Mouse (Mus musculus) thymus, postnatal 25 days (tissue): Measurements from ENCODE around the gene Blcap.
"Not testable (repeated sequence)": the region's sequence is repeated elsewhere in the genome, so short reads cannot be mapped to it uniquely, and the experiment has no call there.

Experiments used
- DNase-seq: peaks from one replicate; pipeline ENCODE4 v3.0.0; 2022

Blcap gene

DNA sequence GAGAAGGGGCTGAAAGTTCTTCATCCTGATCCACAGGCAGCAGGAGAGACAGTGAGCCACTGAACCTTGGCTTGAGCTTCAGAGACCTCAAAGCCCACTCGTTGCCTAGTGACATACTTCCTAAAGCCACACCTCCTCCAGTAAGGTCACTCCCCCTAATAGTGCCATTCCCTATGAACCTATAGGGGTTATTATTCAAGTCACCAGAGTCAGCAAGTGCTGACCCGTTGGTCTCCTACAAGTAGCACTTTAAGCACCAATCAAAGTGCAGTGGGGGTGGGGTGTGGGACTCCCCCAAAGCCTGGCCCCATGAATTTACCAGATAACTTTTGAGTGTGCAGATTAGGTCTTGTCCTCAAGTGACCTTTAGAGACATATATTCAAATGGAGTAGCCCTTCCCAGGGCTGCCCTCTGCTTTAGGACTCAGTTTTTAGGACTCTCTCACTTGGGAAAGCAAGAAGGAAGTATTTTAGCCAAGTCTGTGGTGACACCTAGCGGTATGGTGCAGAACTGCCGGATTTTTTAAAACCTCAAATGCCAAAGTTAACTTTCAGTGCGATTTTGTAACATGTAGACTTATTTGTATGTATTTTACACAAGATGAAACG, at the start of gene Blcap:
Blcap (minus strand) TSS at position 51 of the 609 bp plus-strand sequence.
- peak; percentile 49 for DNase-seq

DNA sequence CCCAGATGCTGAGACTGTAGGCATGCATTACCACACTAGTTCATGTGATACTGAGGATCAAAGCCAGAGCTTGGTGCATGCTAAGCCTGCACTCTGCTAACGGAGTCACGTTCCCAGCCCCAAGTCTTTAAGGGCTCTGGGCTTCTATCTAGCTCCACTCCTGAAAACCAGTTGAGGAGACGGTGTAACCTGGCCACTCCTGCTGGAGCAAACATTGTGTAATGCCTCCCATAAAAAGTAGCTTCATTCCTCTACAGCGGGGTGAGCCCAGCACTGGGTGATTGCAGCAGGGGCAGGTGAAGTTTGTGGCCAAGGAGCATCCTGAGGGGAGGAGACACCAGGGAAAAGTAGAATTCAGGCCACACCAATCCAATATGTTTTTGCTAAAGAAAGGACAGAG, 47.3 kb upstream of the Blcap start:
- DNase-seq: no peak

DNA sequence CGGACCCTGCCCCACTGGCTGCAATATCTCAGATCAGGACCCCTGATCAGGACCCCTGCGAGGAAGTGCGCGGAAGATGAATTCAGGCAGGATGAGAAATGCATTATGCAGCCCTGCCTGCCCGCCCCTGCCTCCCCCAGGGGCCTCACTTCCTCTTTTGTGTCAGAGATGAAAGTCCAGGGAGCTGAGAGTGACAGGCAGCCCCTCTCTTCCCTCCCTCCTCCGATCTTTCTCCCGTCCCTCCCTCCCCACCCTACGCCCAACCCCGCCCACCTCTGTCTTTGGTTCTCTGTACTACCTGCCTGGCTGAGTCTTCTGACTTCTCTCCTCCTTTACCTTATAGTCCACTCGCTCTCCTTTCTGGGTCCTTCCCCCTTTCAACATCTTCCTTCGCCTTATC, 42.9 kb upstream of the Blcap start:
- DNase-seq: peak; percentile 52

DNA sequence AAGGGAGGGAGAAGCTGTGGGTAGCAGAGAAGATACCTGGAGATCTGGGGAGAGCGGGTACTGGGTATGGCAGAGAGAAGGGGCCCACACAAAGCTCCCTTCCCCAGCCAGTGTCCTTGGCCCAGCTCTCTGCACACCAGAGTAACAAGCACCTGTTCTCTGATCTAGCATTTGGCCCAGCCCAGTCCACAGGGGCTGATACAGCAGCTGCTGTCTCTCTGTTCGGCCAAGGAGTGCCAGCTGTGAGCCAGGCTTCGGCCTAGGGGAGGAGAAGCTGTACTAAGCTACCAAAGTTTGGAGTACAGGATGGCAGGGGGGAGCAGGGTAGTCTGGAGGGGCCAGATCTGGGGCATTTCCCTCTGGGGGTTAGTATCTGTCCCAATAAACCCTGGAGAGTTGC, 40.7 kb upstream of the Blcap start:
- no peak for DNase-seq

DNA sequence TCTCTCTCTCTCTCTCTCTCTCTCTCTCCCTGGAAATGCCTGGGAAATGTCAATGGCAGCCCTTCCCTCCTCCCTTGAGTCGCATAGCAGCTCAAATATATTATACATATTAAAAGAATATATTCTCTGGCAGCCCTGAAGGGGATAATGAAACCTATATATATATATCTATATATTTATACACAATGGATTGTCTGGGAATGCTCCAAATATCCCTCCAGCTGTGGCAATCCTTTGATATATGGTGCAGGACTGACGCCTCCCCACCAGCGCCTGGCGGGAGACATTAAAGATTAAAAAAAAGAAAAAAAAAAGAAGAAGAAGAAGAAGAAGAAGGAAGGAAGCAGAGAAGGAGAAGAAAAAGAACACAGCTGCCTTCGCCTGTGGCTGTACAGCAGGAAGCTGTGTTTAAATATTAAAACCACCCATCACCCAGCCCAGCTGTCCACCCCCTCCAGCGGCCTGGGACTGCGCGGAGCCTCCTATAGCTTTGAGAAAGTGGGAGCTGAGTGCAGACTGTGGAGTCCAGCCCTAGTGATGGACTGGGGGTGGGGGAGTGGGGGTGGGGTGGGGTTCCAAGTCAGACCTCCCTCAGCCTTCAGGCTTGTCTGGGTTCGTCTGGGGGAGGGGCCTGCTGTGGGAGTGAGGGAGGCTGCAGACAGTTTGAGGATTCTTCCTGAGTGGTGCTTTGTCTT, 36.6 kb upstream of the Blcap start:
- no peak for DNase-seq

DNA sequence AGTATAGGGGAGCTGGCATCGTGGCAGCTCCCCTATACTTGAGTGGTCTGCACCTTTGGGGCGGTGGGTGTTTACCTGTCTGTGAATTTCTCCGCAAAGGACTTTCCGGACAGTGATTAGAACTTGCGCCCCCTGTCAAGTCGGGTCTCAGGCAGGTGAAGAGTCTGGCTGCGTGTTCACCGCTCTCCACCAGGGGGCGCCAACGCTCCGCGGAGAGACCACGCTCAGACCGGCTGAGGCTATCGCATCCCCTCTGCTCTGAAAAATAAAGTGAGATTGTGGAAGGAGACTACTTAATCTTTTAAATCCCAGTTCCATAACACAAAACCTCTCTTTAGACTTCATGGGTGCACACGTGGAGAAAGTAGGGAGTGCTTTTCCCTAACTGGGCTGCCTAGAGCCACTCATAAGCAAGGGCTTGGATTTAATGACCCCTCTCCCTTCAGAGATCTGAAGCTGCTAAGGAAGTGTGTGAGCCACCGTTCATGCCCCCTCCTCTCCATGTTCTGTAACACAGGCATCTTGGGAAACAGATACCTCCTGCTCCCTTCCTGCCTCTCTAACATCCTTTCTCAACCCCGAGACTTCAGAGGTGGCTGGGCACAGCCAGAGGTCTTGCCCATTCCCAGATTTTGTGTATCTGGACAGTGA, 34.1 kb upstream of the Blcap start:
- DNase-seq: peak; percentile 83

DNA sequence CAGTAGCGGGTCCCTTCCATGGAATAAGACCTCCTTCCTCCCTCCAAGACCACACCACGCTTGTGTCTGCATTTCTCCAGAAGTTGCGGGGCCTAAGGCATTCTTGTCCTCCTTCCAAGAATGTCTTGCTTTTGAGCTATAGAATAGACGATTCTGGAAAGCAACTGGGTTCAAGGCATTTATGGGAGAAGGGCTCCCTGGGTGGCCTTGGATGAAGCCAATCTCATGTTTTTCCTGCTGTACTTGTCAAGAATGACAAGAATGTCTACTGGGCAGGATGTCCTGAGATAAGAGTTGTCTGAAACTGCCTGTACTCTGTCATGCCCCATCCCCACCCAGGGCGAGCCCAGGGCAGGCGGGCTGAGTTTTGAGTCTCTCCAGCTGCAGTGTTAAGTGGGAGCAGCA, 30.4 kb upstream of the Blcap start:
- DNase-seq: no peak

DNA sequence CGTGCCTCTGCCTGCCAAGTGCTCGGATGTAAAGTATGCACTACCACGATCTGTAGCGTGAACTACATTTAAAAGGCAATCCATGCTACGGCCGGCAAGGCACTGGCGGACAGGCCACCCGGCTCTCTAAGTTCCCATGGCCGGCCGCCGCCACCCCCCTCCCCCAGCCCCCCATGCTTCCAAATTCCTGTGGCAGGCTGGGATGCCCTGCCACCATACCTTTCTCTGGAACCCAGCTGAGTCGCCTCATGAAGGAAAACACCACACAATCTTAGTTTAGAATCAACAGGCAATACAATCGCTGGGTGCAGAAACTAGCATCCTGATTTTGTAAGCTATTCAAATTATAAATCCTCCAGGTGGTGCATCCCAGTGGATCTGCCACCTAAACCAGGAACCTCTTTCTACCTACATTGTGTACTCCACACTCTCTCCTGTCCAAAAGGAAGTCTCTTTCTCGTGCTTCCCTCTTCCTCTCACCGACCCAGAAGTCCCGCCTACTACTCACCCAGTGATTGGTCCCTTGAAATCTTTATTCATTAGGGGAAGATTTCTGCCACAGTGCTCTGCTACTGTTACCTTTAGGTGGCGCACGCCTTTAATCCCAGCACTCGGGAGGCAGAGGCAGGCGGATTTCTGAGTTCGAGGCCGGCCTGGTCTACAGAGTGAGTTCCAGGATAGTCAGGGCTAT, 25.9 kb upstream of the Blcap start:
- DNase-seq: no peak

DNA sequence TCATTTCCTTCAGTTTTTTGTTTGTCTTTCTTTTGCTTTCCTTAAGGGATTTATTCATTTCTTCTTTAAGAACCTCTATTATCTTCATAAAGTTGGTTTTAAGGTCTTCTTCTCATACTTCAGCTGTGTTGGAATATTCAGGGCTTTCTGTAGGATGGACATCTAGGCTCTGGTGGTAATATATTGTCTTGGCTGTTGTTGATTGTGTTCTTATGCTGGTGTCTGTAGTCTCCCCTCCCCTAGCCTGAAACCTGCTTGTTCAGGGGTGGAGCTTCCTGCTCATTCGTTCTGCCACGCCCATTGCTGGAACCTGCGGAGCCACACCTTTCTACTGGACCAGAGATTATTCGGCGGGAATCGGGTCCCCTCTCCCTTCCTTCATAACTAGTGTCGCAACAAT, 14.3 kb upstream of the Blcap start:
- not testable (repeated sequence) for DNase-seq

DNA sequence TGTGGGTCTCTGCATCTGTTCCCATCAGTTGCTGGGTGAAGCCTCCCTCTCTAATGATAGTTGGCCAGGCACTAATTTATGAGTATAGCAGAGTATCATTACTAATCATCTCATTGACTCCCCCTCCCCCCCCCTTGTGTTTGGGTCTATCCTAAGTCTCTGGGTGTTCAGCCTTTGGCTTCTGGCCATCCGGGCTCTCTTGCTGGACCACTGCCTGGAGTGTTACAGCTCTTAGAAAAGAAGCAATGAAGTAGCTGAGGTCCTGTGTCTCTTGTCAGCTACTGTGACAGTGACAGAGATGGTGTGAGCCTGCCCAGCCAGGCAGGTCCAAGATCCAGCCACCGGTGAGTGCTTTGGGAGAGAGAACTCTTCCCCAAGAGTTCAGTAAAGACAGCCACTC, 1.7 kb upstream of the Blcap start:
- no peak for DNase-seq

DNA sequence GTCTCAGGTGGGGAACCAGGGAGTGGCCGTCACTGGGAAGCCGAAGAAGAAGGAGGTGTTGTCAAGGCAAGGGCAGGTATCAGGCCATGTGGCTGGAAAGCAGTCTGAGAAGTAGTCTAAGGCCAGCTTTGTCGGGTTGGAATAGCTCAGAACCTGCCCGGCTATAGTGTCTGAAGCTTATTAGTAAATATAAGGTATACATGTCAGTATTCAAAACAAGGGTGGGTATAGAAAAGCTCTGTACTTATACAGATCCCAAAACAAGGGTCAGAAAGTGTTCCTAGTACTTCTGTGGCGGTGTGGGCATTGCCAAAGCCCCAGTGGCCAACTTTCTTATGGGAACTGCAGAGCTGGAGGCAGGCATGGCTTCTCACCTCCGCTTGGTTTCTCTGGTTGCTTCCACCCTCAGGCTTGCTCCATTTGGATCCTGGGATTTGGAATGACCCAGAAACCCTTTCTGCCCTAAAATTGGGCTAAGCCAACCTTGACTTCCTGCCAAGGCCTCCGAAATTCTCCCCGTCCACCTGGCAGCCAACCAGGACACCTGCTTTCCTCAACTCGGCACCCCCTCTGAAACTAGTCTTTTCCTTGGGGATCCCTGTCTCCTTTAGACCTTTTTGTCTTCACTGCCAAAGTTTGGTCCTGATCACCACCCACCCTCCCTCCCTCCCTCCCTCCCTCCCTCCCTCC, 1.1 kb downstream of the Blcap start:
- DNase-seq: no peak

DNA sequence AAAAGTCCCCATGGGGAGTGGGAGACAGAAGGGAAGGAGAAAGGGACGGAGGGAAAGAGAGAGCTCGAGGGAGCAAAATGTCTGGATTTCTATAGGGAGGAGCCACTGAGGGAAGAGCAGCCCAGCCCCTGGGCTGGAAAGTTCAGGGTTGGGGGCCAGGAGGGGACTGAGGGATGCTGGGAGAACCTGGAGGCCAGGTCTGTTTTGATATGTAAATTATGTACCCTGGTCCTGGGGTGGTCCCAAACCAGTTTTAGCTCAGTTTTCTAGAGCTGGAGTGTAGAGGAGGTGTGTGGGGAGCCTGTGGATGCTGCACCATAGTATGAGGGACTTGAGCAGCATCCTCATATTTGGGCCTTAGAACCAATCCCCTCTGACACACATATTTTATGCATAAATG, 2.2 kb downstream of the Blcap start:
- DNase-seq: no peak

DNA sequence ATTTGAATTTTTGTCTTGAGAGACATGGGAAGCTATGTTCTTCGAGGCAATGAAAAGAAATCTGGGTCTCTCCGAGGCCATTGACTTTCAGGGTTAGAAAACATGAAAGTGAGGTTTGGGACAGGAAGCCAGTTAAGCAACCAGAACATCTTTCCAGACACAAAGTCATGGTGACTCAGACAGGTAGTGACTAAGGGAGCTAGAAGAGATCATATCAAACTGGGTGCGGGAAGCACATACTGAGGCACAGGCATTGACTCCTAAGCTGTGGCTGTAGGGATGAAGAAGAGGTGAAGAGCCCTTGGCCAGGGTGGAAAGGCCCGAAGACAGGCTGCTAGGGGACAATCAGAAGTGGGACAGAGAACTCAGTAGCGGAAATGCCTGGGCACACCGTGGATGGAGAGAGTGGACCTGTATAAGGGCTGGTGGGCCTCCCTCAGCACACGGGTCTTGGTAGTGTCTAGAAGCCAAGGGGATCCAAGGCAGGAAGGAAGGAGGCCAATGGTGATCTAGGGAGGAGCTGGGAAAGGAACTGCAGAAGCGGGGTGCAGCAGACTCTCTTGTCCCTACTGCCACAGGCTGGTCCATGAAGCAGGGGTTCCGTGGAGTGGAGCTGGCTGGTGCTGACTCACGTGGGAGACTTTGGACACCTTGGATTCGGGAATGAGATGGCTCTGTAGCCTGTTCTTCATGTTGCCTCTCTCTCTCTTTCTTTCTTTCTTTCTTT, 3.7 kb downstream of the Blcap start:
- DNase-seq: no peak

DNA sequence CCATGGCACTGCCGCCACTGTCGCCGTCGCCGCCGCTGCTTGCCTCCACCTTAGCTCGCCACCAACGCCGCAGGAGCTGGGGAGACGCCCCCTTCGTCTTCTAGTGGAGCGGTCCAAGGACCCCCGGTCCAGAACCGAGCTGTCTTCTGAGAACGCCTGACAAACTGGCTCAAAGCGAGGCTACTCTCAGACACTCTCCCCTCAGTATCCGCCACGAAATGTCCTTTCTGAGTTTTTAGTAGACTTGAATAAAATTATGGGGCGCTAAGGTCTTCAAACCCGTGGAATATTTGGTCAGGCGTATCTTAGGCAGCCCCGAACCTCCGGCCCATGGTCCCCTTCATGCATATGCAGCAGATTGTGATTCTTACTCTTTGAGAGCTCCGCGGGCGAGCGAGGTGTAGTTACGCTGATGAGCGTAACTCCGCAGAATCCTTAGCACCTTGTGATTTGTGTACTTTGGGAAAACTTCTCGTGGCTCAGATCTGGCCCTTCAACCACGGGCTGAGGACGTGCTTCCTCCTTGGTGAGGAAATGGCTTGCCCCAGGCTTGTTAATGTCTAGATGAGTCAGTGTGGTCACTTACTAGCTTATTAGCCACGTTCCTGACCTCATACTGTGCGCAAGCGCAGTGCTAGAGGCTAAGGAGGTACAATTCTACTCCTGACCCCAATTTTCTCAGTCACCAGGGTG, 4.7 kb downstream of the Blcap start:
- peak; percentile 85 for DNase-seq

DNA sequence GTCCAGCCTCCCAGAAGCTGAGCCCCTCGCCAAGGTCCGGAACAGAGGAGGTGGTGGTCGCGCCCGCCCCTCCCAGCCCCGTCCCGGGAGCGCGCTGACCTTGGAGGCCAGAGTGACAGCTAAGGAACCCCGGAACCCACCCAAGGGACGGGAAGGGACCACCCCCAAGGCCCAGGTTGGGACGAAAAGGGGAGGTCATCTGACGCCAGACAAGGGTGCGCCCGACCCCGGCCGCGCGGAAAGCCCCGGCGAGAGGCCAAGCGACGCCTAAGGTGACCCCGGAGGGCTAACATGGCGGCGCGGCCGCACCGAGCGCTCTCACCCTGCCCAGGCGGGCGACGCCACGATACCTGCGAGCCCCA, 5.2 kb downstream of the Blcap start:
- no peak for DNase-seq

DNA sequence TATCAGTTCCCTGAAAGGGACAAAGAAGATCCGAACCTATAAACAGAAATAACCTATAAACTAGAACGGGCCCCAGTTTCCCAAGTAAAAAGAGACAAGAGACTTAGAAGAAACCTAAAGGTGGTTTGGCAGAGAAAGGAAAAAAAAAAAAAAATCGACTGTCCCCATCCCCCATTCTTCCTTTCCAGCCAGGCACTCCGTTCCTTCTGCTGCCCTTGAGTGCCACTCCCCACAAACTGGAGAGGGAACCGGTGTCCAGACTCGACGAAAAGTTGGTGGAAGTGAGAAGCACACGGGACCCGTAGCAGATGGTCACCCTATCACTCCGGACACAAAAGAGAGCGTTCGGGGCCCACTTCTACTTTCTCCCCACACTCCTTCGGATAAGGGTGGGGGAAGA, 5.6 kb downstream of the Blcap start:
- no peak for DNase-seq

DNA sequence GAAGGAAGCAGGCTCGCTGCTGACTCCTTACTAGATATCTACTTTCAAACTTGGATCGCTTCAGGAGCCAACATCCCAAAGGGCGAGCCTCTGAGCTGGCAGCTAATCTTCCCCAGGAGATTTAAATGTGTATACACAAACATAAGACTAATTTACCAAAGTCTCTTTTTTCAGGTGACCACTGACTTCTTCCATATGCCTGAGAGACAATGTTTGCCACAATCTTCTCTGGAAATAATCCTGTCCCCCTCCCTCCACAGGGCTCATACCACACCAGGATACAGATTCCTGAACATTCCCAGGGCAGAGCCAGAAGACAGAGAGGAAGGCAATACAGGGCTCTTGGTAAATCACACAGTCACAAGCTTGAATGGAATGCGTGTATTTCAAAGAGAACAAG, 6.4 kb downstream of the Blcap start:
- DNase-seq: no peak

DNA sequence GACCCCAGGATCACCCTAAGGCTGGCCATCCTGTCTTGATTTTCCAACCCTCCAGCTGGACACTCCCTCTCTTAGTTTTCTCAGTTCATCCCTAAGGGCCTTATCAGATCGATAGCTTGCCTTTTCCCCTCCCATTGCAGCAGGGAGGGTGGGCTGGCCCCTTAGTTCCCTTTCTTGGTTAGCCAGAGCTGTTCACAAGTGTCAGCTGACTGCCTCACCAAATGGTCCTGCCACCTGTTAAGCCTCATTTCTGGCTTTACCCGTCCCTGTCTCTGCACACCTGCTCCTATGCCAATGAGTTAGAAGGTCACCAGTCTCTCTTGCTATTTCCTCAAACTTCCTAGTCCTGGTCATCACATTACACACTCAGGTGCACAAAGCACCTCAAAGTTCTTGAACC, 8.0 kb downstream of the Blcap start:
- no peak for DNase-seq

DNA sequence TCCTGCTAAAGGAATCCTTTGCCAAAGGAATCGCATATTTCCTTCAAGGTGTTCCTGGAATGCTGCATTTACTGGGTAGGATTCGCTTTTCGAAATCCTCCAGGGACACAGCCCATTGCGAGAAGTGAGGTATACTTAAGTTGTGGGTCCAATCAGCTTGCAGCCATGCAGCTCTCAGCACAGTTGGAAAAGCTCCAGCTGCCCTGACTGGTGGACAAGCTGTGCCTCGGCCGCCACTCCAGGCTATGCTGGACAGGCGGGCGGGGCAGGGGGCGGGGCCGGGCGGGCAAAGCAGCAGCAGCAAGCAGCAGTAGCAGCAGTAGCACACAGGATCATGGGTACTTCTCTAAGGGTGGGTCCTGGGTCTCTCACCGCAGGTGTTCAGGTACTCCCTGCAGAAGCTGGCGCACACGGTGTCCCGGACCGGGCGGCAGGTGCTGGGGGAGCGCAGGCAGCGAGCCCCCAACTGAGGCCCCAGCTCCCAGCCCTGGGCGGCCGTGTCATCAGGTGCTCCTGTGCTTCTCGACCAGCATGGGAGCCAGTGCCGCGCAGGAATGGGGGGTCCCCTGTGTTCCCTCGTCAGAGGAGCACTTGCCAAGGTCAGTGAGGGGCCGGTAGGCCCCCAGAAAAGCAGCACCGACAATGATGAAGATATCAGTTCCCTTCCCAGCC, 9.8 kb downstream of the Blcap start:
- DNase-seq: no peak

DNA sequence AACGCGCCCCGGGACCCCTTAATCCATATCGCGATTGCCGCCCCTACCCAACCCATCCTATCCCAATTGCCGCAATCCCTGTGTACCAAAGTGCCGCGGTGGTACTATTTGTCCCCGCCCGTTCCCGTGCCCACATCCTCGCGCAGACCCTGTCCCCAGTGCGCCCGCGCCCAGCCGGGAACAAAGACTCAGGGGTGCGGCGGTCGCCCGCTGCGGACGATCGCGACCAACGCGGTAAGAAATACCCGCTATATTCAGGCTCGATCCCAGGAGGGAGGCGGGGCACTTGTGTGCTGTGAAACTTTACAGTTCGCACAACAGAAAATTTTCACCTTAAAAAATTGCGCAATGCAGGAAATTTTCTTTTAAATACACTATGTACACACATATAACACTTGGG, 10.8 kb downstream of the Blcap start:
- no peak for DNase-seq

DNA sequence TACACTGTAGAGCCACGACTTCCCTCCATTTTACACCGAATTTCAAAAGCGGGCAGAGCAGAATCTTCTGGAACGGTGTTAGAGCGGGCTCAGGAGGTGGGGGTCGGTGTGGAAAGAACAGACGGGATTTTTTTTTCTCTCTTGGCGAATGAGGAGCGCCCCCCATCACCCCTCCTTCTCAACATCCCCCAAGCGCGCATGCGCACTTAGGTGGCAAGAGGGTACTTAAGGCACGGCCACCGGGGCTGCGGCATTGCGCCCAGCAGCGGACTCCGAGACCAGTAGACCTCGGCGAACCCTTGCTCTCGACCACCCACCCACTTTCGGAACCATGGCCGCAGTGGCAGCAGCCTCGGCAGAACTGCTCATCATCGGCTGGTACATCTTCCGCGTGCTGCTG, 11.2 kb downstream of the Blcap start, which contains the start of gene Nnat:
Nnat (plus strand) TSS at position 221 of the 400 bp plus-strand sequence.
- DNase-seq: no peak
